Mouse (Mus musculus) lung, postnatal 14 days (tissue): ENCODE data around the gene Lpo.

ENCODE experiments used
- DNase-seq: peaks from one replicate; pipeline ENCODE4 v3.0.0; 2021

Lpo gene

GRCm38 (mm10) chr11:87828239-87828900 is at the start of gene Lpo:
Gene Lpo (minus strand): TSS chr11:87828289.
- DNase-seq, result no peak

- DNase-seq, result no peak
Measured at GRCm38 (mm10) chr11:87875436-87875835, 47.3 kb upstream of the Lpo start, which contains the start of gene Epx. Gene Epx (minus strand): TSS chr11:87875536.

- DNase-seq, result no peak
Measured at GRCm38 (mm10) chr11:87871766-87872165, 43.7 kb upstream of the Lpo start.

GRCm38 (mm10) chr11:87870096-87870495 is 42.0 kb upstream of the Lpo start:
- DNase-seq, result no peak

GRCm38 (mm10) chr11:87866891-87867290 is 38.8 kb upstream of the Lpo start:
- peak; percentile 40 for DNase-seq

- no peak for DNase-seq
Measured at GRCm38 (mm10) chr11:87862805-87863204, 34.7 kb upstream of the Lpo start.

GRCm38 (mm10) chr11:87860426-87860825 is 32.3 kb upstream of the Lpo start:
- DNase-seq, result no peak

GRCm38 (mm10) chr11:87859273-87859672 is 31.2 kb upstream of the Lpo start:
- no peak for DNase-seq

- no peak for DNase-seq
Measured at GRCm38 (mm10) chr11:87854550-87854949, 26.5 kb upstream of the Lpo start.

GRCm38 (mm10) chr11:87853597-87853954 is 25.5 kb upstream of the Lpo start:
- DNase-seq, result no peak

GRCm38 (mm10) chr11:87852690-87853596 is 24.9 kb upstream of the Lpo start, which contains the start of gene Mks1:
Gene Mks1 (plus strand): TSS chr11:87853215.
- DNase-seq, result peak; percentile 91

- DNase-seq, result no peak
Measured at GRCm38 (mm10) chr11:87847884-87848283, 19.8 kb upstream of the Lpo start.

- DNase-seq, result no peak
Measured at GRCm38 (mm10) chr11:87846968-87847600, 19.0 kb upstream of the Lpo start.

GRCm38 (mm10) chr11:87841436-87841835 is 13.3 kb upstream of the Lpo start:
- DNase-seq, result no peak

GRCm38 (mm10) chr11:87840676-87841075 is 12.6 kb upstream of the Lpo start:
- peak; percentile 18 for DNase-seq

- DNase-seq, result no peak
Measured at GRCm38 (mm10) chr11:87821502-87821901, 6.6 kb downstream of the Lpo start.

GRCm38 (mm10) chr11:87817443-87817773 is 10.7 kb downstream of the Lpo start:
- no peak for DNase-seq

- peak; percentile 30 for DNase-seq
Measured at GRCm38 (mm10) chr11:87816707-87817442, 11.2 kb downstream of the Lpo start.

GRCm38 (mm10) chr11:87814831-87815230 is 13.3 kb downstream of the Lpo start:
- no peak for DNase-seq

- DNase-seq, result no peak
Measured at GRCm38 (mm10) chr11:87811396-87811795, 16.7 kb downstream of the Lpo start.

GRCm38 (mm10) chr11:87808236-87808635 is 19.9 kb downstream of the Lpo start:
- DNase-seq, result no peak

- DNase-seq, result no peak
Measured at GRCm38 (mm10) chr11:87807433-87807832, 20.7 kb downstream of the Lpo start.

- peak; percentile 48 for DNase-seq
Measured at GRCm38 (mm10) chr11:87805448-87805847, 22.6 kb downstream of the Lpo start.
